Mouse (Mus musculus): ENCODE measurements around the gene Macrod2.
A peak's percentile ranks its signal among the peaks of the same experiment; 100 is the strongest.

The Macrod2 gene

DNA sequence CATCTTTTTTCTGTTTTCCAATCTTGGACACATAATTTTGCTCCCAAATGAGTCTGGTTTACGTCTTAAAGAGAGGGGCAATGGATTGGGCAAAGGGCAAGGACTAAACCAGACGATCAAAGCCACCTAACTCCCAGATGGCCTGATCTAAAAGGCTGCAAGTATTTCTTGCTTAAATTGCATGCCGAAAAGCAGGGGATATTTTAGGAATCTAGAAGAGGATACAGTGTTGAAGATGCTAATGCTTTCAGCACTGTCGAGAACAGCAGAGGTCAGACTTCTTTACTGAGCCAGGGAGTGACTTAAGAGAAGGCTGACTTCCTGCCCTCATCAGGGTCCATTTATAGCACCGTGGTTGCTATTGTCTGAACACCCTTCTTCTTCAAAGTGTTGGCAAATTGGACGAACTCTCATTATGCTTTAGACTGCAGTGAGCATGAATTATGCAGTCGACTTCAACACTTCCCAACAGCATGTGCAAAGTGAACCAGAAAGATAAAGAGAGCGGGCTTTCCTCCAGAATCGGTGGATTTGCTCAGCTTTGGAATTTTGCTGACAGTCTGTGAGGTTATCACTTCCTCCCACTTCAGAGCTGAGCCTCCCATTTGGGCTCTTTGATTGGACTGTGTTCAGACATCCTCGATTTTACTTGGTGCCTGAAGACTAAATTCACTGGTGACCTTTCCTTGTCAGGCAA, 1481.2 kb downstream of the Macrod2 start:
- DNase-seq: no peak

DNA sequence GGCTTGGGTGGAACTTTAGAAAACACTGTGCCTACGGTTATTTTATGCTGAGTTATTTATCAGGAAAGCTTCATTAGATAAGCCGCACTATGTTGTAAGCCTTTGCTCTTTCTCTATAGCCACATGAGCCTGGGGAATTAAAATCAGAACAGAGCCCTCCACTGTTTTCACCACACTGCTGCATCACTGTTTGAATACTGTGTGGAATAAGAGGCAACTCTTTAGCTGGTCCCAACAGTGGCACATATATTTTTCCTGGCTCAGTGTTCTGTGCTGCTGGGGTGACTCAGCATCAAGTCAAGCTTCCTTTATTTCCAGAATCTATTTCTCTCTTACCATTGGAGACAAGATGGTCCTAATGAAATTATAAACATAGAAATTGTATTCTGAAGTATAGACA, 1481.8 kb downstream of the Macrod2 start:
- no peak for DNase-seq

DNA sequence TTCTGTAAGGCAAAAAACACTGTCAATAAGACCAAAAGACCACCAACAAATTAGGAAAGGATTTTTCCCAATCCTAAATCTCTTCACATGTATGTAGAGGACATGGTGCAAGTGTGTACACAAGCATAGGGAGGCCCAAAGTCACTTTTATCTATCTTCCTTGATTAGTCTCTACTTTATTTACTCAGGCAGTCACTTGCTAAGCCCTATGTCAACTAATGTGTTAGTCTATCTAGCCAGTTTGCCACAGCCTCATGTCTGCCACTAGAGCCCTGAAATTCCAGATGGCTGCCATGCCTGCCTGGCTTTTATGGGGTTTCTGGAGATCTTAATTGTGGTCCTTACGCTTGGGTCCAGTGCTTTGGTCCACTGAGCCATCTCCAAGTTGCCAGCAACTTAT, 1483.4 kb downstream of the Macrod2 start:
- no peak for DNase-seq

DNA sequence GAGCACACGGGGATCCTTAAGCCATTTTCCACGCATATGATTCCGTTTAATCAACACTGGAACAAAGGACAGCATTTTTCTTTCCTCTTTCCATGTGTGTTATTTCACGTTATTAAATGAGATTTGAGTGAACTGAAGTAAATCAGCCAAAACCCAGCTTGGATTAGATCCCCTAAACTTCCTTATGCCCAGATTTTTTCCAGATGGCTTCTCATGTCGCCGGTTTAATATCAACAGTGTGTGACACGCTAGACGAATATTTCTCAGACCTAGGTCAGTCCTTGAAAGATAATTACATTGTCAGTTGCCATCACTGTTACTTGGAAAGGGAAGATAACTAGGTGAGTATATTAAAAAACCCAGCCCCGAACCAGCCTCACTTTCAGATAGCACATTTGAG, 1484.6 kb downstream of the Macrod2 start:
- no peak for DNase-seq

DNA sequence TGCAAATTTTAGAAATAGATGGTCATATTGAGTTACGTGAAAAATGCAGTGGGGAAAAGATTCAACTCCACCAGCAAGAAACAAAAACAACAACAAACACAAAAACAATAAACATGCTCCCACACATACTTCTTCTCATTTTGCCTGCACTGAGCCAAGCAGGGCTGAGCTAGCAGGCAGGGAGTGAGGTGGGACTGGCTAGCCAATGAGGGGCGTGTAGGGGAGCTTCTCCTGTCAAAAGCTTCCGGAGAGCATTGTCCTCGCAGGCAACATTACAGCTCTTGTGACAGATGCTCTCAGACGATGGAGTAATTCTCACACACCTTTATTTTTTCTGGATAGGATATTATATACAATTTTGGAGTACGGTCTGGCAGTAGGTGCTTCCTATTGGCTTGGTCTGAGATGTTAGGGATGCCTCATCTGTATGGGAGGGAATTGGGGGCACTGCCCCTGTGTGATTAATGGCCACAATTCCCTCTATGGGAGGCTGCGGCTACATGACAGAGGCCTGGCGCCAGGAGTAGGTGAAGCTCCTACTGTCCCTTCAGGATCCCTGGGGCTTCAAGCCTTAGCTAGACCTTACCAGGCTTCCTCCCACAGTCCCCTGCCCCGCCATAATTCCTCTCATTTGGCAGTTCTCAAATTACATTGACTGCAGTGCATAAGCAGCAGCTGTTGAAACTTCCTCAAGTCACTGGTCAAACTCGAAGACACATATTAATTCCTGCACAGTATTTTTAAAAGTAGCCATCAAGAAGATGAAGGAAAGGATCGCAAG, 1491.8 kb downstream of the Macrod2 start:
- DNase-seq: no peak

DNA sequence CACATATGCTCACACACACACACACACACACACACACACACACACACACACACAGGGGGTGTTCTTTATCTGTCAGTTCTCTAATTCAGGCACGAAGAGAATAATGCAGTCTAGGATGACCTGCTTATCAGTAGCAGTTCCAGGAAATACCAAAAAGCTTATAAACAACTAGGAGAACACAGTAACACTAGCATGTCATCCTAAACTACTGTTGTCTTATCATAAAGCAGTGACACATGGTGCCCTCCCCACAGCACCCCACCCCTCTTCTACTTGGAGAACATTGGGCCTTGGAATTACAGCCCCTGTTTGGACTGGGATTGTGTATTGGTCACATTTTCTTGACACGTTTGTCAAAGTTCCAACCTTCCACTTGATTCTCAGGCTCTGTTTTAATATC, 1494.4 kb downstream of the Macrod2 start:
- no peak for DNase-seq

DNA sequence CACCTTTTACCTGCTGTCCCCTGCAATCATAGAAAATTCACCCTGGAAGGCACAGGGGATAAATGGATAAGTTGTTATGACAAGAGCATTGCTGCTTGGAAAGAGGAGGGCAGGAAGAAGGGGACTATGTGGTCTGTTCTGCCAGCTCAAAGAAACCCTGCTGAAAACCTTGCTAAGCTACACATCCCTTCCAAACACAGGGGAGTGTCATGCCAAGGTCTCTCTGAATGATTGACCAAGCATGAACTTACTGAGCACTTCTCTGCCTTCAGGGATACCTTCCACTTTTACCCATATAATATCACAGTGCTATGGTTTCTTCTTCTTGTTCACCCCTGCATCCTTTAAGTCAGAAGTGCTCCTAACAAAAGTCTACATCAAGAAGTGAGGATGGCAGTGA, 1502.8 kb downstream of the Macrod2 start:
- DNase-seq: no peak

DNA sequence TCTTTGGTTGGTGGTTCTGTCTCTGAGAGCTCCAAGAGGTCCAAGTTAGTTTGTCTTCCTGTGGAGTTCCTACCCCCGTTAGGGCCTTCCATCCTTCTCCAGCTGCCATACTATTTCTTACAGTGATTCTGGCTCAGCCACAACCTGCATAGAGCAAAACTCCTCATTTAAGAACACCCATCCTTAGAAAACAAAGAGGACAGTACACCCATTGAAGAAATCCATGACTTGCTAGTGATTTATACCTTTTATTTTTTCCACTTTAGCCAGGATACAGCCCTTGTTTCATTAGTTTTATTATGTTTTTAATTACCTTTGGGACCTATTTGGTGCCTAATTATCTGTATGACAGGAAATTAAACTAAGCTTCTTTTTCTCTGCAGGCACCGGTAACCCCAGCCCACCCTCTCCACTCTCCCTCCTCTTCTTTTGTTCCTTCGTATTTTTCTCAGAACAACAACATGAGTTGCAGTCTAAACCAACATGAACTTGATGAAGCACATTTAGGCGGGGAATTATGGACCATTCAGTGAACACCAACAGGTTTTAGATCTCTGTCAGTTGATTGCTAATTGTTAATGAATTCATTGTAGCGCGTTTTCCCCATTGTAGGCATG, 1516.8 kb downstream of the Macrod2 start:
- DNase-seq: no peak

DNA sequence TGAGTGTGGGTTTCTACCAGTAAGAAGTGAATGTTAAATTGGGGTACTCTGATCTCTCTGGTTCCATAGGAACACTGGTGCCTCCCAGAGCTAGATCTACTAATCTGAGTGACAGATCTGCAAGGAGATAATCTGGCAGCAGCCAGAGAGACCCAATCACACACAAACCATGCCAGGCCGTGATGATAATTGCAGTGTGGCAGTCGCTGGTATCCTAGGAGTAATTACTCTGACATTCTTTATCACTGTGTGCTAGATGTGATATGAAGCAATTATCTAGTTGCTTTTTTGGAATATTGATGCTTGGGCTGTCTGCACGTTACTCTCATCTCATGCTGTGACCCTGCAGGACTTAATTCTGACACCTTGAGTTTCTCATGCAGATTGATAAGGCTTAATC, 1518.4 kb downstream of the Macrod2 start:
- DNase-seq: no peak

DNA sequence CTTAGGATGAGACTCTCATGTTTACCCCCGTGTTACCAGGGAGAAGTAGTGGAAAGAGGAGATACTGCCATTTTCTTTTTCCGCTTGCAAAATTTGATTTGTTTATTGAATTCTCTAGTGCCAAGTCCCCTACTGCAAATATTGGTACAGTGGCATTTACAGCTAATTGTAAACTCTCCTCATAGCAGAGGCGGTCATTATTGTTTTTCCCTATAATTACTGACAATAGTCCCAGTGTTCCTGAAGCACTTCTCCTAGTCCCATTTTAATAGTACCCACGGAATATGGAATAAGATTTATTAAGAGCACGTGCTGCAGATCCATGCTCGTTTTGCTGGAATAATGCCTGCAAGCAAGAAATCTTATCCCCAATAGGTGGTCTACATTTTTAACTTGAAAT, 1518.8 kb downstream of the Macrod2 start:
- no peak for DNase-seq

DNA sequence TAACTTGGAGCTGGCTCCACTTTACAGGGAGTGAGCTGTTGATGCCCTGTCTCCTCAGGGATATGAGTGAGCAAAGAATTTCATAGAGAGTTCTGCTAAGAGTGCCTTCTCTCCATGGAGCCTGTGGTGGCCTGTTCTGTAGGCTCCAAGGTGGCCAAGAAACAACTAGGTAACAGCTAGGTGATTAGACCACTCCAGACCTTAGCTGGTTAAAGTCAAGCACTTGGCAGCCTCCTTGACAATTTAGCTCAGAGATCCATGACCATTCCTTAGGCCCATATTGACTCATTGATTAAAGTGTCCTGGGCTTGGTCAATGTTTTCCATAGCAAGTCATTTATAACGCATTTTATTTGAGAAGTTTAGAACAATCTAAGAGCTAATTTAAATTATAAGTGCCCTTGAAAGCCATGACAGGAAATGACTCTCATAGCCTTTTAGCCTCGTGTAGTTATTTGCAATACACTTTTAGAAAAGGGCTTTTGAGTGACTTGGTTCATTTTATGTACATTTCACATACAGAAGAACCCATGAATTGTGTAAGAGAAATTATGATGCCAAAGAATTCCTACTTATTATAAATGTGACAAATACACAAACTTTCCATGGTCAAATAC, 1525.4 kb downstream of the Macrod2 start:
- DNase-seq: peak in 1 of 2 experiments; percentile 5

DNA sequence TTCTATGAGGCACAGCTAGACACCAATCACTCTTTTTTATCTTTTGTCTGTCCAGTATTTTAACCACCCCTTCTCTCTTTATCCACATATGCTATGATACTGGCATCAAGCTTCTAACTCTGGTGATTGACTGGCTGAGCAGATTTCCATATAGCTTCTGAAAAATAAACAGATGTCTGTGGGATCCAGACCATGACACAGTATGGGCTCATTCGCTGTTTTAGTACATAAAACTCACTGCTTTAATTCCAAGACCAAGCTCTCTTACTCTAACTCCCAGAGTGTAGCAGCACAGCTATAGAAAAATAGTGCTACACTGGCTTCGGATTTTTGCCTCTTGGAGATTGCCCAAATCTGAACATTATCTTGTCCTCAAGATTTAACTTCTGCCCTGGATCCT, 1540.0 kb downstream of the Macrod2 start:
- DNase-seq: no peak

DNA sequence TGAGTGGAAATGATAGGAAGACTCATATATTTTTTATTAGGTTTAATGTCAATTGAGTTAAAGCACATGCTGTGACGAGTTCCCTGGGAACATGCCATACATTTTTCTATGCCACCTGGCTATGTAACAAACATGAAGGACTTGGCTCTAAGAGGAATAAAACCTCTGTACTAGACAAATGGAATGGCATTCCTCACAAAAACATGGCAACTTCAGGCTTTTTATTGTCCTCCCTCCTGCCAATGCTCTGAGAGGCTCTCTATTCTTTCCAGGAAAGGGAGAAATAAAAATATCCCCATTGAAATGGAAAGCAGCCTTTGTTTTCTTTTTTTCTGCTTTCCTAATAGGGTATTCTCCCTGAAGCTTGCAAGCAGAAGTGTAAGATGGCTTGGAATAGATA, 1559.7 kb downstream of the Macrod2 start:
- DNase-seq: no peak

DNA sequence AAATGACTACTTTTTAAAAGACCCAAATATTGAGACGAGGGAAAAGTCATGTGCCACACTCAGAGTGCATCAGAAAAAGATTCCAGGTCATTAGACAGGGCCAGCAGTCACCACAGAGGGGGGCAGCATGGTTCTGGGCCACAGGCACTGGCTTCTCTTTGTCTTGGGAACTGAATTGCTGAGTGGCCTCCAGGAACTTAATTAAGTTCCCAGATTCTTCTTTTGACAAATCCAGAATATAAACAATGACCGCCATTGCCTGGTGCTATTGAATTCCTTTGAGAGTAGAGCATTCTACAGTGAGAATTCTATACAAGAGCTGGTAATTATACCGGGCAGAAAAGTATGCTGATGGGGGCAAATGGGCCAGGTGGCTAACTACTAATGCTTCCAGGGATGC, 1560.1 kb downstream of the Macrod2 start:
- no peak for DNase-seq

DNA sequence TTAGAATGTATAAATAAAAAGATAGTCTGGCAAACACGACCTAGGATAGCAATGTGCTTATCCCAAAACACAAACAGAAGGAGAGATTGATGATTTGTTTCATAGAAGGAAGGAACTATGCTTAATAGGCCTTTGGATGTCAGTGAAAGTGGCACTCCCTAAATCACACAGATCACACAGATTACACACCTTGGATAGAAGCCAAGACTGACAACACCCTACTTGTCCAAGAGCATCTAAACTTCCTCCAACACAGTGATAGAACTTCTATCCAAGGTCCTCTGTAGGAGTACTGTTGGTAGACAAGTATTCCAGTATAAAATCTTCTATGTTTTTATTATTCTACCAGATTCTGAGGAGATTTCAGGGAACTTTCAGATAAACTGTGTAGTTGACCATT, 1567.8 kb downstream of the Macrod2 start:
- no peak for DNase-seq

DNA sequence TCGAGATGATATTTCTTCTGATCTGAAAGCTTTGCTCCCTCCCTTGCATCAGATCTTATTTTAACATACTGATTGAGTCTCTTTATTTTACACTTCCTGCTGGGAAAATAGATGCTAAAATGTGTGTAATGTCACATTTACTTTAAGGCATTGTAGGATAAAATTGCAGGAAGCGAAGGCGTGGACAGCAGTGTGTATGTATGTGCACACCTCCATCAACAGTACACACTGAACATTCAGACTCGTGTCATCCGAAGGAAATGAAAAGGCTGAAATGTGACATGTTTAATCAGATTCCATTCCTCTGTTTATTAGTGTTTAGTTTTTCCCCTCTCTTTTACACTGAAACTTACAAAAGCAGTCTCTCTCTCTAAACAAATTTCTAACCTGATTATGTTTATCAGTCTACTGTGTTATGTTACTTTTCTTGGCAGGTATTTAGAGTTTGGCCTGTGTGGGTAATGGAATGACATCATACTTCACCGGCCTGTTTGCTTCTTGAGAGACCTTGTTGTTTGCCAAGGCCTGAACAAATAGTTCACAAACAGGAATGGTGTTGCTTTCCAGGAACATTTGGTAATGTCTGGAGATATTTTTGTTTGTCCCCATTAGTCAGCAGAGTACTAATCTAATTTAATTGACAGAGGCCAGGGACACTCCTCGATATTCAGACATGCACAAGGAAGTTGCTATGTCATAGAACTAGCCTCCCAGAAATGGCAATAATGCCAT, 1588.7 kb downstream of the Macrod2 start:
- DNase-seq: peak in 1 of 2 experiments; percentile 21

DNA sequence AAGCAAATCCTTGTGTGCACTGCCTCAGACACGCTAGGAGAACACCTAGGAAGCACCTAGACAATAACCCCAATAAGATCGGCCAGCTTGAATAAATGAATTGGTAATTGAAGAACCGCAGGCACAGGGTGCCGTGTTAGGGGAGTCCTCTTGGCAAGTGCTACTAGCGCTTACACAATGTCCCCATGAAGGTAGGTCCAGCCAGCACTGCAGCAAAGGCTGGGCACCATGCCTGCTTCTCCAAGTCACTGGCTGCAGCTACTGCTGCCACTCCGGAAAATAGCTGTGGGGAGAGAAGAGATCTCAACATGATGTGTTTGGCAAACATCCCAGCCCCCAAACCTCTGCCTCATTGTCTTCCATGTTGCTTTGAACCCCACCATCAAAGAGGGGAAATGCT, 1603.8 kb downstream of the Macrod2 start:
- DNase-seq: peak; percentile 6 to 23

DNA sequence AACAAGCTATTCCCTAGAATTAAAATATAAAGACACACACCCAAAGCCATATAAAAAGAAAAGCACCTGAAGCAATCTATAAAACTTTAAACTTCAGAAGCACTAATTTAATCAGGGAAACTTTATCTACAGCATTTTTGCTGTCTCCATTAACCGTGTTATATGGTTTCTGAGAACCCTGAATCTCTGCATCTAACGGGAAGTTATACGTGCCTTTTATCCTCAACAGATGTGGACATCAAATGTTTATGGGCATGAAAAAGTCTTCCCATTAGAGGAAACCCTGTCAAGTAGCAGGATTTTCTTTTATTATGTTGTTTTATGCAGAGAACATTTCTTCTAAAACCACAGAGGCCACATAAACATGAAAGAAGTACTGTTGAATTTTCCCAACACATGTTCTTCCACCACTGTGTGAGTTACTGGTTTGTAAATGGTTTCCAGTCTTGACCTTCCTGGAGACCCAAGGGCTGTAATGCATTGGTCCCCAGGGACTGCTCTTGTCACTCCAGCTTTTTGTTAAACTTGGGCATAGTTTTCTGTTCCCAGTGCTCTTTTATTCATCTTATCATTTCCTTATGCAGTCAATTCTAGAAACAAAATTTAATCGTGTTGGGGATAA, 1629.5 kb downstream of the Macrod2 start:
- no peak for DNase-seq

DNA sequence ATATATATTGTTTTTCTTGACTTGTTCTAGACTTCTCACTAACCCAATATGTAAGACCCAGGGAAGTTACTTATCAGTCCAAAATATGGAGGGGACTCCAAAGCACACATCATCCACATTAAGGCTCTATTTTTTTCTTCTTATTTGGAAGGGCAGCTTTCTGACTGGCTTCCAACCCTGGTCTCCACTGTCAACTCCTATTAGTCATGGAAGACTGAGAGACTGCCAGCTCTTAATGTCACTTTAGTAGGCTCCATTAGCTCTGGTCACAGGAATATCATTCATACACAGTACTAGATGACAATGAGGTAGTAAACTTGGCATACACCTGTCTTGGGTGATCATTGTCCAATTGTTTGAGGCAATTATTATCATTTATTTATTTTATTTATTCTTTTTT, 1631.6 kb downstream of the Macrod2 start:
- no peak for DNase-seq

DNA sequence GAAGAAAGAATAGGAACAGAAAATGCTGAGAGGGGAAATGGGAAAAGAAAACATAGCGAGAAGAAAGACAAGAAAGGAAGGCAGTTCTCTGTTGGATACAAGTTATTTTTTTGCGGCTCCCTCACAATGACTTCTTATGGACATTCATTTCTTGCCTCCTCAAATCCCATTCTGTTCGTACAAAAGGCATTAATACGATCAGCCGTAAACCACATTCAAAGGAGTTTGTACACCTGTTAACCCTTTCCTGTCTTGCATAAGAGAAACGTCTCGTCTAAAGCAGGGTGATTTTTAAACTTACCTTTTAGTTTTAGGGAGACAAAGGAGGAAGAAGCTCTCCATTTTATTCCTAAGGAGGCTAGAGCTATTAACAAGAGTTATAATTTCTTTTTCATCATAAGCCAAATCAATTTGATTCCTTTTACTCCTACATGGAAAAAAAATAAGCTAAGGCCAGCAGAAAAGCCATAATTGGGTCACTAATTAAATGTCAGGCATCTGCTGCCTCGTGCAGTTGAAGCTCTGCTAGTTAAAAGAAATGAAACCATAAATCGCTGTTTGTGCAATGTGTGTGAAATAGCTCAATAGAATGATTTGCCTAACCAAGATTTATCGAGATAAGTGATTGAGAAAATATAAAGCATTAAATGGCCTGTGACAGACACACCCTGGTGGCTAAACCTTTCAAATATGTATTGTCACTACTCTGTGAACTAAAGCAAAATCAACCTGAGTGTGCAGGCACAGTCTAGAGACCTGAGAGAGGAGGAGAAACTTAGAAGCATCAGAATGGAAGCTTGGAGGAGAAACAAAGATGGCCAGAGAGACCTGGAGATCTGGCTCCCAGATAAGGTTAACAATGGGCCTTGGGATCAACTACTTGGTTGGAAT, 1635.9 kb downstream of the Macrod2 start:
- no peak for DNase-seq

DNA sequence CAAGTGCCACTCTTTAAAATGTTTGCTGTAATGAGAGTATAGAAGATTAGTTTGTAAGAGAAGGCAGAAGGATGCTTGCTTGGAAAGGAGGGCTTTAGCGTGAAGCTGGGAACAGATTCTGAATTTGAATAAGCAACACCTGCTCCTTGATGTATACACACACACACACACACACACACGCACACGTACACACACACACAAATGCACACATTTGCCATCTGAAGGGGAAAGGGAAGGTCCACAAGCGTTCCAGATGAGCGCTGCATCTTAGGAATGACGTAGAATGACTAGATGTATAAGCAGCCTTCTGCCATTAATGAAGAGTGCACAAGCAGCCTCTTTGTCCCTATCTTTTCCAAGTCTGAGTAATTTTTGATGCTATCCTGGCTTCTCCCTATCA, 1660.5 kb downstream of the Macrod2 start:
- DNase-seq: no peak
